Mouse (Mus musculus): ENCODE data around the gene Tmem88b. TPM values are rescaled to one million over a fixed set of nuclear protein-coding genes. Genes with fewer than 3 reads are reported as not detected.
"Not testable (repeated sequence)": the region's sequence is repeated elsewhere in the genome, so short reads cannot be mapped to it uniquely, and the experiment has no call there.

Tmem88b gene
- polyA plus RNA-seq, 1 experiment: 81.7 TPM

GRCm38 (mm10) chr4:155802741-155803339, 17.2 kb upstream of the Tmem88b start, which contains the start of gene Mrpl20:
Gene Mrpl20, plus strand, starts transcription at chr4:155802878.
- no peaks in the 10 kb centered on the region; the same call in 1 of the 2 replicates for H3K27me3 ChIP-seq (ENCODE audit: control insufficient read depth, insufficient read depth, low read length)
- no peak for TF ChIP-seq CTCF (IDR thresholded peaks at IDR 0.05; ENCODE audit: borderline replicate concordance, insufficient read depth, low read depth, low read length)
- TF ChIP-seq POLR2A (IDR thresholded peaks at IDR 0.05; ENCODE audit: borderline replicate concordance, insufficient read depth, low read length): no peak
- H3K27ac ChIP-seq (ENCODE audit: insufficient read depth, low read length): peak within 1 kb of the TSS; percentile 75
- 8% methylated on average over 12 of the region's 12 CpGs for WGBS
- H3K4me3 ChIP-seq (replicated peaks; ENCODE audit: insufficient read depth, low read depth, low read length): peak within 1 kb of the TSS; percentile 95
- H3K4me1 ChIP-seq (ENCODE audit: control insufficient read depth, insufficient read depth, low read length): peaks cover 10% of the 10 kb centered on the region
- no peak for DNase-seq

DNA sequence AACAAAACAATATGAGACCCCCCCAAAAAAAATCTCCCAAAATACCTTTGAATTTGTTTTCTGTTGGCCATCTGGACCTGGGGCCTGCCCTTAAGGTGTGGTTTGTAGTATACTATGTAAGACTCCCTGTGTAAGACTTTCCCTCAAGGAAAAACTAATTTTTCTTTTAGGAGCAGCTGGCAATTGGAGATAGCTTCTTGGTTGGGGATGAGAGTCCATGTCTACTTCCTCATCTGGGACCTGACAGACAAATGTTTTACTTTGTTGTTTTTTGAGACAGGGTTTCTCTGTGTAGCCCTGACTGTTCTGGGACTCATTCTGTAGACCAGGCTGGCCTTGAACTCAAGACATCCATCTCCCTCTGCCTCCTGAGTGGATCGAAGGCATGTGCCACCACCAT, 16.4 kb upstream of the Tmem88b start:
- H3K4me1 ChIP-seq (ENCODE audit: control insufficient read depth, insufficient read depth, low read length): peaks cover 10% of the 10 kb centered on the region
- 64% methylated on average over 1 of the region's 1 CpGs for WGBS
- DNase-seq: no peak
- no peak overlapping the region for H3K4me3 ChIP-seq (replicated peaks; ENCODE audit: insufficient read depth, low read depth, low read length)
- TF ChIP-seq CTCF (IDR thresholded peaks at IDR 0.05; ENCODE audit: borderline replicate concordance, insufficient read depth, low read depth, low read length) (no peak), POLR2A (IDR thresholded peaks at IDR 0.05; ENCODE audit: borderline replicate concordance, insufficient read depth, low read length) (no peak)
- no peak overlapping the region for H3K27ac ChIP-seq (ENCODE audit: insufficient read depth, low read length)
- no peaks in the 10 kb centered on the region; the same call in 1 of the 2 replicates for H3K27me3 ChIP-seq (ENCODE audit: control insufficient read depth, insufficient read depth, low read length)

DNA sequence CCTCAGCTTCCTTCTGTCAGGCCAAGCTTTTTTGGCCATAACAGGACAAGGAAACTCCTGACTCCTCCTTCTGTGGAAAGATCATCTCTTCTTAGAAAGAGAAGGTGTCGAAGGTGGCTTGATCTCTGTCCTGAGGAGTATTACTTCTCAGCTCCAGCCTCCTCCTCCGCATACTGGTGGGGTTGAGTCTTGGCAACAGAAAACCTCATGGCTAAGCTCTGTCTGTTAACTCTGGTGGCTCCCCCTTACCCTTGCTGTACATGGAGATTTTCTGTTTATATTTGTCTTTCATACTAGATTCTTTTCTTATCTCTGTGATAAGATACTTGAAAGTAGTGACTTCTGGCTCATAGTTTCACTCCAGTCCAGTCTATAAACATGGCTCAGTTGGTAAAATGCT, 8.1 kb upstream of the Tmem88b start:
- Histone ChIP-seq H3K4me3 (replicated peaks; ENCODE audit: insufficient read depth, low read depth, low read length) (no peak overlapping the region), H3K27me3 (ENCODE audit: control insufficient read depth, insufficient read depth, low read length) (no peaks in the 10 kb centered on the region), H3K27ac (ENCODE audit: insufficient read depth, low read length) (no peak overlapping the region), H3K4me1 (ENCODE audit: control insufficient read depth, insufficient read depth, low read length) (no peaks in the 10 kb centered on the region)
- no peak for TF ChIP-seq CTCF (IDR thresholded peaks at IDR 0.05; ENCODE audit: borderline replicate concordance, insufficient read depth, low read depth, low read length)
- TF ChIP-seq POLR2A (IDR thresholded peaks at IDR 0.05; ENCODE audit: borderline replicate concordance, insufficient read depth, low read length): no peak
- 73% methylated on average over 2 of the region's 2 CpGs for WGBS
- no peak for DNase-seq

- 75% methylated on average over 24 of the region's 24 CpGs for WGBS
- no peak for TF ChIP-seq CTCF (IDR thresholded peaks at IDR 0.05; ENCODE audit: borderline replicate concordance, insufficient read depth, low read depth, low read length)
- DNase-seq: no peak
- H3K4me3 ChIP-seq (replicated peaks; ENCODE audit: insufficient read depth, low read depth, low read length): no peak overlapping the region
- H3K27ac ChIP-seq (ENCODE audit: insufficient read depth, low read length): no peak overlapping the region
- H3K27me3 ChIP-seq (ENCODE audit: control insufficient read depth, insufficient read depth, low read length): no peaks in the 10 kb centered on the region
- H3K4me1 ChIP-seq (ENCODE audit: control insufficient read depth, insufficient read depth, low read length): no peaks in the 10 kb centered on the region
These were observed 5.7 kb upstream of the Tmem88b start for GRCm38 (mm10) chr4:155791240-155791933.

- H3K4me3 ChIP-seq (replicated peaks; ENCODE audit: insufficient read depth, low read depth, low read length): no peak overlapping the region
- no peak overlapping the region for H3K27ac ChIP-seq (ENCODE audit: insufficient read depth, low read length)
- DNase-seq: no peak
- no peaks in the 10 kb centered on the region for H3K4me1 ChIP-seq (ENCODE audit: control insufficient read depth, insufficient read depth, low read length)
- 73% methylated on average over 3 of the region's 3 CpGs for WGBS
- no peak for TF ChIP-seq CTCF (IDR thresholded peaks at IDR 0.05; ENCODE audit: borderline replicate concordance, insufficient read depth, low read depth, low read length)
- TF ChIP-seq POLR2A (IDR thresholded peaks at IDR 0.05; ENCODE audit: borderline replicate concordance, insufficient read depth, low read length): no peak
- H3K27me3 ChIP-seq (ENCODE audit: control insufficient read depth, insufficient read depth, low read length): no peaks in the 10 kb centered on the region
These were observed 5.0 kb upstream of the Tmem88b start for GRCm38 (mm10) chr4:155790650-155791161.

GRCm38 (mm10) chr4:155790021-155790489, 4.4 kb upstream of the Tmem88b start, which contains the start of gene Ankrd65:
Gene Ankrd65, plus strand, starts transcription at chr4:155790439.
- H3K4me3 ChIP-seq (replicated peaks; ENCODE audit: insufficient read depth, low read depth, low read length): no peak within 1 kb of the TSS
- WGBS: 37% methylated on average over 3 of the region's 3 CpGs
- TF ChIP-seq CTCF (IDR thresholded peaks at IDR 0.05; ENCODE audit: borderline replicate concordance, insufficient read depth, low read depth, low read length): no peak
- no peak for TF ChIP-seq POLR2A (IDR thresholded peaks at IDR 0.05; ENCODE audit: borderline replicate concordance, insufficient read depth, low read length)
- H3K27me3 ChIP-seq (ENCODE audit: control insufficient read depth, insufficient read depth, low read length): no peaks in the 10 kb centered on the region
- H3K4me1 ChIP-seq (ENCODE audit: control insufficient read depth, insufficient read depth, low read length): no peaks in the 10 kb centered on the region
- no peak for DNase-seq
- H3K27ac ChIP-seq (ENCODE audit: insufficient read depth, low read length): no peak within 1 kb of the TSS

- not testable (repeated sequence) for H3K4me3 ChIP-seq (replicated peaks; ENCODE audit: insufficient read depth, low read depth, low read length); H3K27me3 ChIP-seq (ENCODE audit: control insufficient read depth, insufficient read depth, low read length); H3K27ac ChIP-seq (ENCODE audit: insufficient read depth, low read length); H3K4me1 ChIP-seq (ENCODE audit: control insufficient read depth, insufficient read depth, low read length); DNase-seq
- WGBS: 82% methylated on average over 4 of the region's 4 CpGs
These were observed 3.2 kb upstream of the Tmem88b start for GRCm38 (mm10) chr4:155788833-155789232.

GRCm38 (mm10) chr4:155788300-155788699, 2.6 kb upstream of the Tmem88b start:
- TF ChIP-seq CTCF (IDR thresholded peaks at IDR 0.05; ENCODE audit: borderline replicate concordance, insufficient read depth, low read depth, low read length): no peak
- TF ChIP-seq POLR2A (IDR thresholded peaks at IDR 0.05; ENCODE audit: borderline replicate concordance, insufficient read depth, low read length): no peak
- no peak for DNase-seq
- WGBS: 58% methylated on average over 3 of the region's 3 CpGs
- Histone ChIP-seq H3K27me3 (ENCODE audit: control insufficient read depth, insufficient read depth, low read length) (no peaks in the 10 kb centered on the region), H3K4me3 (replicated peaks; ENCODE audit: insufficient read depth, low read depth, low read length) (no peak overlapping the region), H3K27ac (ENCODE audit: insufficient read depth, low read length) (no peak overlapping the region), H3K4me1 (ENCODE audit: control insufficient read depth, insufficient read depth, low read length) (no peaks in the 10 kb centered on the region)

All from cerebellum, adult 2 months (tissue).